Mouse (Mus musculus): ENCODE measurements around the gene Hbb-y.
"Not testable (repeated sequence)": the region's sequence is repeated elsewhere in the genome, so short reads cannot be mapped to it uniquely, and the experiment has no call there.

Gene Hbb-y

GRCm38 (mm10) chr7:103853090-103853489 lies at the start of gene Hbb-y:
Gene Hbb-y, minus strand, starts transcription at chr7:103853216.
- no peak for DNase-seq (ENCODE audit: low read depth, low spot score)

GRCm38 (mm10) chr7:103894385-103894784 lies 41.4 kb upstream of the Hbb-y start, which contains the start of gene Olfr64:
Gene Olfr64, minus strand, starts transcription at chr7:103894485.
- DNase-seq (ENCODE audit: low read depth, low spot score) = no peak

- no peak for DNase-seq (ENCODE audit: low read depth, low spot score)
These were observed 33.1 kb upstream of the Hbb-y start, which contains the start of gene Olfr66 for GRCm38 (mm10) chr7:103886152-103886551. Gene Olfr66, minus strand, starts transcription at chr7:103886252.

GRCm38 (mm10) chr7:103877093-103877492 lies 24.1 kb upstream of the Hbb-y start:
- no peak for DNase-seq (ENCODE audit: low read depth, low spot score)

GRCm38 (mm10) chr7:103874451-103874850 lies 21.4 kb upstream of the Hbb-y start:
- no peak for DNase-seq (ENCODE audit: low read depth, low spot score)

- DNase-seq (ENCODE audit: low read depth, low spot score) = no peak
These were observed 20.0 kb upstream of the Hbb-y start for GRCm38 (mm10) chr7:103873064-103873463.

- DNase-seq (ENCODE audit: low read depth, low spot score) = no peak
These were observed 17.7 kb upstream of the Hbb-y start for GRCm38 (mm10) chr7:103870667-103871066.

- no peak for DNase-seq (ENCODE audit: low read depth, low spot score)
These were observed 12.7 kb upstream of the Hbb-y start for GRCm38 (mm10) chr7:103865716-103866115.

GRCm38 (mm10) chr7:103861531-103861930 lies 8.5 kb upstream of the Hbb-y start:
- DNase-seq (ENCODE audit: low read depth, low spot score) = no peak

- no peak for DNase-seq (ENCODE audit: low read depth, low spot score)
These were observed 7.8 kb upstream of the Hbb-y start for GRCm38 (mm10) chr7:103860855-103861254.

- DNase-seq (ENCODE audit: low read depth, low spot score) = no peak
These were observed 6.1 kb upstream of the Hbb-y start for GRCm38 (mm10) chr7:103859076-103859475.

- DNase-seq (ENCODE audit: low read depth, low spot score) = no peak
These were observed 1.7 kb upstream of the Hbb-y start for GRCm38 (mm10) chr7:103854669-103855068.

GRCm38 (mm10) chr7:103844525-103845325 lies 8.3 kb downstream of the Hbb-y start:
- DNase-seq (ENCODE audit: low read depth, low spot score) = no peak

- DNase-seq (ENCODE audit: low read depth, low spot score) = no peak
These were observed 10.0 kb downstream of the Hbb-y start, which contains the start of gene Hbb-bh1 for GRCm38 (mm10) chr7:103843034-103843433. Gene Hbb-bh1, minus strand, starts transcription at chr7:103843164.

- no peak for DNase-seq (ENCODE audit: low read depth, low spot score)
These were observed 12.7 kb downstream of the Hbb-y start, which contains the start of gene Hbb-bh2 for GRCm38 (mm10) chr7:103840268-103840667. Gene Hbb-bh2, minus strand, starts transcription at chr7:103840520.

GRCm38 (mm10) chr7:103827808-103828207 lies 25.2 kb downstream of the Hbb-y start, which contains the start of gene Hbb-bs:
Gene Hbb-bs, minus strand, starts transcription at chr7:103828096.
- no peak for DNase-seq (ENCODE audit: low read depth, low spot score)

- not testable (repeated sequence) for DNase-seq (ENCODE audit: low read depth, low spot score)
These were observed 25.9 kb downstream of the Hbb-y start for GRCm38 (mm10) chr7:103827139-103827538.

- DNase-seq (ENCODE audit: low read depth, low spot score) = no peak
These were observed 26.6 kb downstream of the Hbb-y start for GRCm38 (mm10) chr7:103826255-103826887.

- no peak for DNase-seq (ENCODE audit: low read depth, low spot score)
These were observed 27.3 kb downstream of the Hbb-y start for GRCm38 (mm10) chr7:103825536-103826254.

- DNase-seq (ENCODE audit: low read depth, low spot score) = no peak
These were observed 28.4 kb downstream of the Hbb-y start for GRCm38 (mm10) chr7:103824597-103824996.

- DNase-seq (ENCODE audit: low read depth, low spot score) = not testable (repeated sequence)
These were observed 37.9 kb downstream of the Hbb-y start for GRCm38 (mm10) chr7:103815085-103815484.

- DNase-seq (ENCODE audit: low read depth, low spot score) = no peak
These were observed 39.2 kb downstream of the Hbb-y start, which contains the start of gene Hbb-bt for GRCm38 (mm10) chr7:103813766-103814165. Gene Hbb-bt, minus strand, starts transcription at chr7:103813996.

Measured in CD4-positive helper T cell, adult 2 months (primary cell).